Mouse (Mus musculus): ENCODE data around the gene Dlg2.

The Dlg2 gene

GRCm38 (mm10) chr7:91557582-91557981, 1081.1 kb downstream of the Dlg2 start:
- in situ Hi-C loops (cut with MboI, MseI), result no loop called here

- in situ Hi-C loops (cut with MboI, MseI), result no loop called here
Measured at GRCm38 (mm10) chr7:91567423-91567822, 1091.0 kb downstream of the Dlg2 start.

GRCm38 (mm10) chr7:91570969-91571368, 1094.5 kb downstream of the Dlg2 start:
- in situ Hi-C loops (cut with MboI, MseI), result no loop called here

DNA sequence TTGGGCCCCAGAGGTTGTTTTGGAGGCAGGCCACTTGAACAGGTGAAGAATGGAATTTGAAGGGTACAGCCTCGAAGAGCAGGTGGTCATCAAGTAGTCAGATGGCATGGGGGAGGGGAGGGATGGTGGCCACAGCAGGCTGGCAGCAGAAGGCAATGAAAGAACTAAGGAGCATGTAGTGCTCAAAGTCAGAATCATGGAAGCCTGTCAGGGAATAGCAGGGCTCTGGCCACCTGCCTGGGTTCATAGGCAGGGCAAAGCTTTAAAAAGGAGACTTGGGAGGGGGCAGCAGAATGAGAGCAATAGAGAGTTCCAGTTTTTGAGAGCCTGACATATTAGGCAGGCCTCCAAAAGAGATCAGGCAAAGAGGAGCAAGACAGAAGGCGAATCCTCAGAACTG, 1096.2 kb downstream of the Dlg2 start:
- in situ Hi-C loops (cut with MboI, MseI), result no loop called here

DNA sequence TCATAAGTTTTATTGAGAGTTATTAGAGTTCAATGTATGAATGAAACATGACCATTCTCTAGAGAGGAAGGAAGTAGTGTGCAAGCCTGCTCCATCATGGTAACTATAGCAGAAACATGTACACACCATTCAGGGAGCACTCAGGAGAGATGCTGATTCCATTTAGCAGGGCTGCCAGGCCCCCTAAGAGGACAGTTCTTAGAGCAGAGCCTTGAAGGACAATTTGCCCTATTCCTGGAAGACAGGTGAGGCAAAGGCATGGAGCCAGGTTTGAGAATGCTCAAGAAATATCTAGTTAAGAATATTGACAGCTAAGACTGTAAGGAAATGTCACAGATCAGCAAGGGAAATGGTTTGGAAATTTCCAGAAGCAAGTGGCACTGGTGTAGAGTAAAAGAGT, 1096.8 kb downstream of the Dlg2 start:
- in situ Hi-C loops (cut with MboI, MseI), result no loop called here

- in situ Hi-C loops (cut with MboI, MseI), result no loop called here
Measured at GRCm38 (mm10) chr7:91576216-91576615, 1099.7 kb downstream of the Dlg2 start.

GRCm38 (mm10) chr7:91582203-91582602, 1105.7 kb downstream of the Dlg2 start:
- in situ Hi-C loops (cut with MboI, MseI), result no loop called here

DNA sequence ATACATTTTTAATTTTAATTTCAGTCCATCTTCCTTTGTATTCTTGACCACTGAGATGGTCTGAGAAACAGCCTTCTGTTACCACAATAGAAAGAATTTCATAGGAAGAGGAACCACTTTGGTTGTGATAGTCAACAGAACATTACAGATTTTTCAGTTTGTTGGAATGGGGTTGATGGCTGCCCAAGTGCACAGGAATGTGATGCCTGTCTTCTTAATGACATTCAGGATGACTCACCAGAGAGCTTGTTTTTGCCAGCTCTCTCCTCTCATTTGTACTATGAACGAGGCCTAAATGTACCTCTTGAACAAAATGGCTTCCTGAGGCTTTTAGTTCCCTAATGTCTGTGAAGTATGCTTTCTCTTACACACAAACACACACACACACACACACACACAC, 1107.1 kb downstream of the Dlg2 start:
- in situ Hi-C loops (cut with MboI, MseI), result no loop called here

DNA sequence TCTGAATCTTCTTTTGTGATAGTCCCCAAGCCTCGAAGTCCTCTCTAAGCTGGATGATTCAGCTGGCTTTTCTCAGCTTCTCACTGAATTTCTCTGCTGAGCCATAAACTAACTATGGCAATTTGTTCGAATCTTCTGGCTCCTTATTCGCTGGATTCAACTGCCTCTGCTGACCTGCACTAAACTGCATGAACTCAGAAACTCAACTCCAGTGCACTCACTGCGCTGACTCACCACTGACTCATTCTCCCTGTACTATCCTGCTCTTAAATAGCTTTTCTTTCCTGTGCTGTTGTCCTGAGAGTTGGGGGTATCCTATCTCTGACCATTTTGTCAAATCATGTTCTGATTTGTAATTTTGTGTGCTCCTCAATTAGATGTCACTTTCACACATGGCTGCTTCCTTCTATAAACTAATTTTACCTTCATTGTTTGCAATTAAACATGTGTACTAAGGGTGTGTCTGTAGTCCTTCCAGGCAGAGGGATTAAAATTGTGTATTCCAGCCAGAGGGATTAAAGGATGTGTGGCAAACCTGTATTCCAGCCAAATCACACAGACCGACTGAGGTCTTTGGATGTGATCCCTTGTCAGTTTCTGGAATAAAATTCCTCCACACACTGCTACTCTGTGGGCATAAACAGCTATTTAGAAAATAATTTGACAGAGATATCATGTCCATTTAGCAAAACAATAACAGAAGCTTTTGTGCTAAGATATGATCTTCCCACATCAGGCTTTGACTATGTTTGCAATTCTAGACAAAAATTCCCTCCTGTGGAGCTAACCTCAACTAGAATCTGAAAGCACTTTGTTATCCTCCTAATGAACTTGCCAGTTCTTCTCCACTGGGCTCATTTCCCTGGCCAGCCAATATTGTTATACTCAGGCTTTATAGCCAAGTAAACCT, 1115.0 kb downstream of the Dlg2 start:
- in situ Hi-C loops (cut with MboI, MseI), result no loop called here

GRCm38 (mm10) chr7:91598549-91598948, 1122.1 kb downstream of the Dlg2 start:
- in situ Hi-C loops (cut with MboI, MseI), result no loop called here

DNA sequence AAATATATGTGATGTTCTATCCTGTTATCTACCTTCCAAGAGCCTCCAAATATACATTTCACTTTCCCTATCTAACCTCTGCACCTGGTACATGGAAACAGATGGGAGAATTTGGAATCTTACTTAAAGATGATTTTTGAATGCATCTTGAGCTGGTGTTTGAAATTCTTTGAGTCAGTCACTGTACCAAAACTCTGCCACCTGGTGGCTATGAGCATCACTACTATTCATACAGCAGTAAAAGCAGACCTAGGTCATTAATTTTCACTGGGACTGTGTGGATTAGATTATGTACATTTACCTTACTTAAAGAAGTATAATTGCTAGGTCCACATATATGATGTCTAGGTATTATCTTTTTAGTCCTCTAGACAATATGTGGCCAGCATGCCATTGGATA, 1124.8 kb downstream of the Dlg2 start:
- in situ Hi-C loops (cut with MboI, MseI), result no loop called here

DNA sequence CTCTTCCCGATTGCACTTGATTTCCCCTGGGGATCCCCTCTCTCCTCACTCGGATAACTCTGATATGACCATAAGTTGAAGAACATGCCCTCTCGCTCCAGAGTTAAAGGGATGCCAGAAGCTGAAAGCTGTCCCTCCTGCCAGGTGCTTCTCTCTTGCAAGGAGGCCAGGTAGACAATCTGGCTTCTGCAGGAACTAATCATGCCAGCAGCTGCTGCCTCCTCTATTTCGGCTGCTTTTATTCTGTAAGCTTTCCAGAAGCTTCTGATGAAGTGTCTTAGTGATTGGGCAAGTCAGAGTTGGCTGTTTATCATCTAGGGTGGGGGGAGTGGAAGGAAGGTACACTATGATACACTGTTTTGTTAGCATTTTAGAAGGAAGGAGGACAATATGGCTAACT, 1127.1 kb downstream of the Dlg2 start:
- in situ Hi-C loops (cut with MboI, MseI), result no loop called here

GRCm38 (mm10) chr7:91653033-91653432, 1176.6 kb downstream of the Dlg2 start:
- in situ Hi-C loops (cut with MboI, MseI), result no loop called here

DNA sequence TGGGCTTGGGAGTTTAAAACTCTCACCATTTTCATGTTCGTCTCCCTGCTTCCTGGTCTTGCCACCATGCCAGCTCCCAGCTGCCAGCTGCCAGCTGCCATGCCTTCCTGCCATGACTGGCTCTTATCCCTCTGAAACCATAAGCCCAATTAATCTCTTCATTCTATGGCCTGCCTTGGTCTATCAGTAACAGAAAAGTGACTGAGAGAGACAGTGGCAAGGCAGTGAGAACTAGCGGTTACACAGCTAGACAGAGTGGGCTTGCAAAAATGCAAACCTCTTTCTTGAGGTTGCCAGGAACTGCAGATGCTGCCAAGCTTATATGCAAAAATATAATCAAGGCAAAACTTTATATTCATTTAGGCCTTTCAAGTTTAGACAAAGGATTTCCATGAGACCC, 1183.0 kb downstream of the Dlg2 start:
- in situ Hi-C loops (cut with MboI, MseI), result no loop called here

GRCm38 (mm10) chr7:91672236-91673017, 1196.0 kb downstream of the Dlg2 start:
- in situ Hi-C loops (cut with MboI, MseI), result no loop called here

DNA sequence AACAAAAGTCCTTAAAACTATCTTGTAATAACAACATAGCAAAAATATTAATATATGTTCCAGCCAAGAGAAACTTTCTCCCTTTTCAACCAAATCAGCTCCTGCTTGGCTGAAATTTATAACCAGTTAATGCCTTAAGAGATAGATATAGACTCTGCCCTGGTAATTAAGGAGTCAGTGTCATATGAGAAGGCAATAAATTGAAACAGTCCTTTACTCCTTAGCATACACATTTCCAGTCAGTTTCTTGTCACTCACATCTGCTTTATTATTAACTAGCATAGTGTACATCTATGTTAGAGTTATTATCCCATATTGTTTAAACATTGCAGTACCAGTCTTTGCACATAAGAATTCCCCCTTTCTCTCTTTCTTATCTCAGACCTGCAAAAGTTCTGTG, 1197.9 kb downstream of the Dlg2 start:
- in situ Hi-C loops (cut with MboI, MseI), result no loop called here

DNA sequence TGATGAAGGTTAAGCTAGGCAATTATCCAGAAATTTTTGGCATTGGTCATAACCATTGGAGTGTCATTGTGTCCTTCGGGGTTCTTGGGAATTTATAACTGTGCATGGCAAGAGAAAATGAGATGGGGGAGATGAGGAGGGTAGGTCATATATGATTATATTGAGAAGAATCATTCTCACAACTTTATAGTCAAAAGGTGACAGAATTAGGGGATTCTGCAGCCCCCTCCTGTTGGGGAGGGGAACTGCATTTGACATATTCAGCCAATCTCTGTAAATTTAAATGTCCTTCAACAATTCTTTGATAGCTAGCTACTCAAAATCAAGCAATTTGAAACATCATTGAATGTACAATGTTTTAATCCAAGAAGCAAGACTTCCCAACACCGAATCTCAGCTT, 1201.5 kb downstream of the Dlg2 start:
- in situ Hi-C loops (cut with MboI, MseI), result no loop called here

GRCm38 (mm10) chr7:91687930-91688329, 1211.5 kb downstream of the Dlg2 start:
- in situ Hi-C loops (cut with MboI, MseI), result loop anchor here in 1 of 2 experiments (10.0 kb wide), 1 partner anchor 533 kb away; no protein-coding TSS in a partner anchor

- in situ Hi-C loops (cut with MboI, MseI), result loop anchor here in 1 of 2 experiments (10.0 kb wide), 1 partner anchor 535 kb away; no protein-coding TSS in a partner anchor
Measured at GRCm38 (mm10) chr7:91689829-91690228, 1213.4 kb downstream of the Dlg2 start.

DNA sequence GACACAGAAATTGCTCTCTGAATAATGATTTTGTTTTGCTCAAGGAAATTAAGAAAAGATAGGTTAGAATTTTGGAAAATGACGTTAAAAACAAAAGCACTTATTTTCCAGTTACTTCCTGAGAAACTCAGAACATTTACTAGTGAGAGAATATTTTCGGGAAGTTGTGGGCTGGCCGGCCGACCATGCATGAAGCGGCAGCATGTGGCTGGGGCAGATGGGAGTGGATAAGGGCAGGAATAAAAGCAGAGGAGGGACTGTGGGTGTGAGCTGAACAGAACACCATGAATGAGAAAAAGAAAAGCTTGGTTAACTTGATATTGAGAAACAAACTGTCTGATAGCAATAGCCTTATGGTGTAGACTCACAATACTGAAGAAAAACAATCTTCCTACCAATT, 1233.4 kb downstream of the Dlg2 start:
- in situ Hi-C loops (cut with MboI, MseI), result no loop called here

DNA sequence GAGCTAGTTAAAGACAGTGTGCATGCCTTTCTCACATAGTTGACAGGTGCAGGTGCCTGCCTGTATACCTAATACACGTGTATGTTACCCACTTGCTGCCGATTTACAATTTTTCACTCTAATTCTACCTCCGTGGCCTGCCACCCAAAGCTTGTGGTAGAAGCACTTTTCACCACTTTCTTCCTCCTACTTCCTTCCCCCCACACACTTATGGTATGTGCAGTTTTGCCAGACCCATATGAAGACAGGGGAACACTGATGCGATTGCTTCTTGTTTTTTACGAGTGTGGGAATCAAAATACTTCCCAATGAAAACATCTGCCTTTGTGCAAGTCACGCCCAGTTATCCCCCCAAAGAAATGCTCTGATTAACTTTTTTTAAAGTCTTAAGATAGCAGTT, 1234.7 kb downstream of the Dlg2 start:
- in situ Hi-C loops (cut with MboI, MseI), result no loop called here

GRCm38 (mm10) chr7:91715776-91716175, 1239.3 kb downstream of the Dlg2 start:
- in situ Hi-C loops (cut with MboI, MseI), result no loop called here

GRCm38 (mm10) chr7:91716696-91717095, 1240.2 kb downstream of the Dlg2 start:
- in situ Hi-C loops (cut with MboI, MseI), result no loop called here
